Mouse (Mus musculus): ENCODE measurements around the gene Nfkbie.

DNA sequence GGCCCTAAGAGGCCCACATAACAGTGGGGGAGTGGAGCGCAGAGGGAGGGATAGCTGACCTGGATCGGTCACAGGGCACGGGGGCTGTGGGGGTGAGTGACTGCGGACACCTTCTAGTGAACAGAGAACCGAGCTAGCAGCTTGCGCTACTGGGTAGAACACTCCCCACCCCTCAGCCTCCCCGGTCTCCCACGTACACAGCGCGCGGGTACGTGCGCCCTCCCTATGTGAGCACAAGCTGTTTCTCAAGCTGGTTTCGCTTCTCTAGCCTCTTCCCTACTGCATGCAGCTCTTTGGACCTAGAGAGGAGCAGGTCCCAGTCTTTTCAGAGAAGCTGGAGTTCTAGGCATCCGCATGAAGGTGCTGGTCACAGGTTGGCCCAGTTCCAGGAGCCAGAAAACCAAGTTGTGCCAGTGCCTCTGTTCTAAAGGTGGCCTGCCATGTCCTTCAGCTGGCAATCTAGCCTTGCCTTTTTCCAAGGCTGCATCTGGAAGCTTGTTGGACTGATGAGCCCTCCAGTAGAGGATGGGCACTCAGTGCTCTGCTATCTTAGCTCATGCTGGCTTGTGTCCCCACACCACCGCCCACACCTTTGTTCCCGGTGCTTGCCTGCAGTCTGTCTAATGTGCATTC, 18.7 kb downstream of the Nfkbie start:
- TF ChIP-seq CTCF (IDR thresholded peaks at IDR 0.05; ENCODE audit: borderline replicate concordance, insufficient read depth, low read depth, low read length), result no peak
- TF ChIP-seq POLR2A (IDR thresholded peaks at IDR 0.05; ENCODE audit: borderline replicate concordance, insufficient read depth, low read length), result peak; percentile 54; the same call in 1 of the 2 replicates
